Mouse (Mus musculus) MEL (cell line): ENCODE measurements around the gene Fbxo36. TPM values are rescaled to one million over a fixed set of nuclear protein-coding genes. Genes with fewer than 3 reads are reported as not detected.

ENCODE experiments used
- DNase-seq: peaks from one replicate; pipeline ENCODE4 v3.0.0; 2011; ENCODE audit warnings: low read depth, low spot score
- H3K27ac ChIP-seq: 2 replicates; pipeline ENCODE4 v1.5.1; 2012; ENCODE audit warnings: low read depth, mild to moderate bottlenecking, control low read depth, low read length, moderate library complexity; ENCODE audit not compliant: control insufficient read depth
- H3K27me3 ChIP-seq, 2 experiments: fragments of 150-350 bp in 1 of 2; sonication (generic) in 1 of 2; 2 replicates each; pipeline ENCODE4 v1.6.1; 2012; ENCODE audit warnings: low read length in 2 of 2, mild to moderate bottlenecking in 2 of 2, improper control_type of control experiment in 1 of 2, moderate library complexity in 1 of 2; ENCODE audit not compliant: insufficient read depth in 2 of 2, control insufficient read depth in 1 of 2
- H3K36me3 ChIP-seq, 2 experiments: 2 replicates each; pipeline ENCODE4 v1.6.1; 2012 to 2014; ENCODE audit warnings: low read length in 2 of 2, improper control_type of control experiment in 1 of 2, inconsistent platforms in 1 of 2, mild to moderate bottlenecking in 1 of 2; ENCODE audit not compliant: insufficient read depth in 2 of 2, control insufficient read depth in 1 of 2
- H3K4me1 ChIP-seq, 2 experiments: fragments of 150-350 bp in 1 of 2; sonication (generic) in 1 of 2; 2 replicates each; pipeline ENCODE4 v1.6.1; 2012; ENCODE audit warnings: low read length in 2 of 2, improper control_type of control experiment in 1 of 2, mild to moderate bottlenecking in 1 of 2; ENCODE audit not compliant: insufficient read depth in 2 of 2, control insufficient read depth in 1 of 2
- H3K4me3 ChIP-seq, 2 experiments: fragments of 150-350 bp in 1 of 2; sonication (generic) in 1 of 2; 2 replicates each; pipeline ENCODE4 v1.5.1; 2012; ENCODE audit warnings: low read depth in 2 of 2, low read length in 2 of 2, mild to moderate bottlenecking in 2 of 2, moderate library complexity in 2 of 2, control low read depth in 1 of 2, improper control_type of control experiment in 1 of 2; ENCODE audit not compliant: control insufficient read depth in 1 of 2, insufficient read depth in 1 of 2
- H3K79me2 ChIP-seq: 2 replicates; pipeline ENCODE4 v1.6.1; 2012; ENCODE audit warnings: mild to moderate bottlenecking, low read length, moderate library complexity; ENCODE audit not compliant: control insufficient read depth, poor library complexity, insufficient read depth
- H3K9ac ChIP-seq: 2 replicates; pipeline ENCODE4 v1.6.1; 2012; ENCODE audit warnings: low read depth, mild to moderate bottlenecking, control low read depth, low read length, moderate library complexity; ENCODE audit not compliant: control insufficient read depth, poor library complexity, severe bottlenecking
- H3K9me3 ChIP-seq: fragments of 150-350 bp; sonication (generic); replicated peaks from 2 replicates; pipeline ENCODE4 v1.6.1; 2012; ENCODE audit warnings: mild to moderate bottlenecking, low read length, improper control_type of control experiment, moderate library complexity; ENCODE audit not compliant: insufficient read depth
- BHLHE40 ChIP-seq: IDR thresholded peaks from 2 replicates; pipeline ENCODE4 v1.6.1; 2012; ENCODE audit warnings: low read depth, mild to moderate bottlenecking, inconsistent platforms, low read length, improper control_type of control experiment, borderline replicate concordance
- CTCF ChIP-seq, 3 experiments: IDR thresholded peaks in 2 of 3; conservative IDR thresholded peaks in 1 of 3; 2 replicates each; pipeline ENCODE4 v1.5.1; 2011 to 2012; ENCODE audit warnings: low read length in 3 of 3, low read depth in 2 of 3, mild to moderate bottlenecking in 2 of 3, improper control_type of control experiment in 1 of 3, inconsistent platforms in 1 of 3, mixed read lengths in 1 of 3, moderate library complexity in 1 of 3; ENCODE audit not compliant: control insufficient read depth in 1 of 3, insufficient read depth in 1 of 3, poor library complexity in 1 of 3, severe bottlenecking in 1 of 3
- E2F4 ChIP-seq: IDR thresholded peaks from 2 replicates; pipeline ENCODE4 v1.6.1; 2011; ENCODE audit warnings: low read depth, low read length, improper control_type of control experiment, borderline replicate concordance
- ETS1 ChIP-seq: IDR thresholded peaks from 2 replicates; pipeline ENCODE4 v1.6.1; 2012; ENCODE audit warnings: low read depth, mild to moderate bottlenecking, inconsistent platforms, low read length, improper control_type of control experiment, moderate library complexity
- GABPA ChIP-seq: IDR thresholded peaks from 2 replicates; pipeline ENCODE4 v1.6.1; 2012; ENCODE audit warnings: low read depth, mild to moderate bottlenecking, inconsistent platforms, low read length, improper control_type of control experiment, moderate library complexity
- KAT2A ChIP-seq: conservative IDR thresholded peaks from 2 replicates; pipeline ENCODE4 v1.6.1; 2012; ENCODE audit warnings: low read depth, low read length, improper control_type of control experiment, inconsistent platforms
- MAX ChIP-seq: IDR thresholded peaks from 2 replicates; pipeline ENCODE4 v1.6.1; 2011; ENCODE audit warnings: low read length, improper control_type of control experiment
- MAZ ChIP-seq: IDR thresholded peaks from 2 replicates; pipeline ENCODE4 v1.6.1; 2012; ENCODE audit warnings: low read depth, mild to moderate bottlenecking, inconsistent platforms, low read length, improper control_type of control experiment
- MXI1 ChIP-seq: IDR thresholded peaks from 2 replicates; pipeline ENCODE4 v1.6.1; 2011; ENCODE audit warnings: mild to moderate bottlenecking, low read depth, low read length, improper control_type of control experiment
- MYB ChIP-seq: IDR thresholded peaks from 2 replicates; pipeline ENCODE4 v1.6.1; 2011; ENCODE audit warnings: mild to moderate bottlenecking, low read depth, low read length, improper control_type of control experiment
- MYC ChIP-seq: IDR thresholded peaks from 2 replicates; pipeline ENCODE4 v1.6.1; 2011; ENCODE audit warnings: low read depth, mild to moderate bottlenecking, low read length, improper control_type of control experiment, moderate library complexity
- NELFE ChIP-seq: IDR thresholded peaks from 2 replicates; pipeline ENCODE4 v1.6.1; 2011; ENCODE audit warnings: low read depth, low read length, improper control_type of control experiment
- POLR2A ChIP-seq, 2 experiments: IDR thresholded peaks; 2 replicates each; pipeline ENCODE4 v1.6.1; 2011 to 2012; ENCODE audit warnings: low read length in 2 of 2, mild to moderate bottlenecking in 2 of 2, control low read depth in 1 of 2, improper control_type of control experiment in 1 of 2, low read depth in 1 of 2, moderate library complexity in 1 of 2; ENCODE audit not compliant: control insufficient read depth in 1 of 2, insufficient read depth in 1 of 2, poor library complexity in 1 of 2
- POLR2AphosphoS5 ChIP-seq: IDR thresholded peaks from 2 replicates; pipeline ENCODE4 v1.6.1; 2012; ENCODE audit warnings: low read depth, borderline replicate concordance, mild to moderate bottlenecking, inconsistent platforms, low read length, moderate library complexity, mixed read lengths
- RAD21 ChIP-seq: IDR thresholded peaks from 2 replicates; pipeline ENCODE4 v1.6.1; 2011; ENCODE audit warnings: mild to moderate bottlenecking, low read depth, low read length, improper control_type of control experiment
- SMC3 ChIP-seq: IDR thresholded peaks from 2 replicates; pipeline ENCODE4 v1.6.1; 2011; ENCODE audit warnings: low read depth, low read length, improper control_type of control experiment
- TAL1 ChIP-seq: IDR thresholded peaks from 2 replicates; pipeline ENCODE4 v1.6.1; 2012; ENCODE audit warnings: mild to moderate bottlenecking, inconsistent platforms, low read length, moderate library complexity, mixed read lengths
- ZKSCAN1 ChIP-seq: IDR thresholded peaks from 2 replicates; pipeline ENCODE4 v1.6.1; 2012; ENCODE audit warnings: low read depth, mild to moderate bottlenecking, inconsistent platforms, low read length, improper control_type of control experiment, moderate library complexity
- polyA plus RNA-seq, 2 experiments: library from polyadenylated mRNA; stranded (reverse) in 1 of 2; unstranded in 1 of 2; fragments of >175 nt in 1 of 2; fragments of >200 nt in 1 of 2; gene quantifications; 2 replicates each; pipeline versions ENCODE4 v1.2.1 to v1.2.4; 2012; ENCODE audit warnings: low replicate concordance in 2 of 2, low read depth in 1 of 2; ENCODE audit not compliant: insufficient read length in 2 of 2, insufficient read depth in 1 of 2, missing spikeins in 1 of 2
- total RNA-seq: library from RNA; depleted of rRNA; stranded (reverse); fragments of 300-350 nt; gene quantifications from 2 replicates; pipeline ENCODE4 v1.2.3, GENCODE M21; 2012

The Fbxo36 gene
- total and polyA plus RNA-seq, 3 experiments: 2.5 to 2.9 TPM; not detected in 1

DNA sequence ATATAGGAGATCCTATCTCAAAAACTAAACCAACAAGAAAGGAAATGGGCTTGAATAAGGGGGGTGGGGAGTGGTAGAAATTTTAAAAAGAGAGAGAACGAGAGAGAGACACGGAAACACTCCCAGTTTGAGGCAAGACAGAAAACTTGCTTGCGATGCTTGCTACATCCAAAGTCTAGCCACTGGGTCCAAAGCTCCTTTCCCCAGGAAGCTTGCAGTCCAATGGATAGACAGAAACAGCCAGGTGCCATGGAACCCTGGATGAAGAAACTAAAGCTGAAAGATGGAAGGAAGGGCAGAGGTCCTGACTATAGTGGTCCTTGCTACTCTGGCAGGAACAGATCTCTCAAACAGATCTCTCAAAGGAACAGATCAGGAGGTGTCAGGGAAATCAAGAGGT lies 8.7 kb downstream of the Fbxo36 start:
- Histone ChIP-seq H3K9me3 (no peaks in the 10 kb centered on the region), H3K4me3 (no peak overlapping the region), H3K9ac (no peak overlapping the region), H3K36me3 (peaks cover 0 to 13% of the 10 kb centered on the region in 2 experiments; a peak in 2 of 4 replicates), H3K27ac (no peak overlapping the region), H3K79me2 (no peaks in the 10 kb centered on the region), H3K4me1 (peaks cover 2 to 10% of the 10 kb centered on the region in 2 experiments), H3K27me3 (no peaks in the 10 kb centered on the region)
- TF ChIP-seq TAL1 (no peak), MXI1 (no peak), BHLHE40 (no peak), POLR2A (IDR thresholded peaks at IDR 0.05; ENCODE audit: control insufficient read depth in 1 of 2, insufficient read depth in 1 of 2, low read depth in 1 of 2, low read length in 2 of 2, poor library complexity in 1 of 2) (no peak), CTCF (IDR thresholded peaks at IDR 0.05 in 2 of 3, conservative IDR thresholded peaks at IDR 0.05 in 1 of 3; ENCODE audit: control insufficient read depth in 1 of 3, insufficient read depth in 1 of 3, low read depth in 2 of 3, low read length in 3 of 3, poor library complexity in 1 of 3, severe bottlenecking in 1 of 3) (no peak), ZKSCAN1 (no peak)
- DNase-seq: no peak

DNA sequence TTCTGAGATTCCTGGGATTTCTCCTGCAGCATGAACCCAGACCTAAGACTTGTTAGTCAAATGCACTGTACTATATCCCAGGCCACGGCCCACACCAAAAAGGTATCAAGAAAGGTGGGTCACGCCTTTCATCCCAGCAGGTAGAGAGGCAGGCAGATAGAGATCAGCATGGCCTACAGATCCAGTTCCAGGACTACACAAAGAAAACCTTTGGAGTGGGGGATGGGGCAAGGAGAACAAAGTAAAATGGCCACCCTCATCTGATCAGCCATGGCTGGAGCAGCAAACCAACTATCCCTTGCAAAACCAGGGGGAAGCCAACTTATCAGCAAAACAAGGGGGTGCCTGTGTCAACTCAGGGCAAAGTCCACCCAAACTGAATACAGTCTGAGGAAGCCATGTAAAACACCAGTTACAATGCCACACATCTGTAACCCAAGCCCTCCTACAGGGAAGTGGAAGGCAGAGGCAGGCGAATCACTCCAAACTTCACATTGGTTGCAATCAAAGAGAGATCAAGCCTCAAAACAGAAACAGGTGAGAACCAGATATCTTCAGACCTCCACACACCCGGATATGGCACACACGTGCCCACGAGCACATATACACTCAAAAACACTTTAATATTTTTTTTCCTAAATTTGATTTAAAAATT lies 9.3 kb downstream of the Fbxo36 start:
- Histone ChIP-seq H3K36me3 (peaks cover 0 to 16% of the 10 kb centered on the region in 2 experiments; a peak in 2 of 4 replicates), H3K27me3 (no peaks in the 10 kb centered on the region), H3K79me2 (no peaks in the 10 kb centered on the region), H3K4me1 (peaks cover 2 to 10% of the 10 kb centered on the region in 2 experiments), H3K27ac (no peak overlapping the region), H3K9ac (no peak overlapping the region), H3K9me3 (no peaks in the 10 kb centered on the region), H3K4me3 (no peak overlapping the region)
- no peak for DNase-seq
- TF ChIP-seq KAT2A: no peak
- TF ChIP-seq MYB: no peak
- TF ChIP-seq ETS1: no peak
- no peak for TF ChIP-seq MAX
- TF ChIP-seq RAD21: no peak
- no peak for TF ChIP-seq E2F4
- TF ChIP-seq NELFE: no peak
- TF ChIP-seq GABPA: no peak
- TF ChIP-seq MAZ: no peak
- TF ChIP-seq SMC3: no peak
- TF ChIP-seq POLR2AphosphoS5: no peak
- TF ChIP-seq MYC: no peak
